Mouse (Mus musculus) stomach, embryonic 14.5 days (tissue): ENCODE measurements at regions not wholly inside any gene's neighbourhood (a gene's known extent, or its start where the extent isn't known, plus 50 kb on each side); places are given as distances from the start of the nearest gene placed in this dataset.

Experiments used
- ATAC-seq: fragments of 200-750 bp; cut with Nextera tagmentation; 2 replicates; pipeline ENCODE4 v1.8.0; 2017; ENCODE audit warnings: low read depth, moderate TSS enrichment; ENCODE audit not compliant: insufficient number of reproducible peaks, insufficient read depth, low FRiP score
- H3K27ac ChIP-seq: fragments of 300-500 bp; sonication (generic); 2 replicates; pipeline ENCODE4 v1.5.1; 2014; ENCODE audit warnings: mild to moderate bottlenecking, low read length, moderate library complexity, mixed read lengths
- H3K27me3 ChIP-seq: fragments of 300-500 bp; sonication (generic); 2 replicates; pipeline ENCODE4 v1.6.1; 2014; ENCODE audit warnings: low read length, control low read depth, mixed read lengths; ENCODE audit not compliant: control insufficient read depth, insufficient read depth
- H3K36me3 ChIP-seq: fragments of 300-500 bp; sonication (generic); 2 replicates; pipeline ENCODE4 v1.6.1; 2014; ENCODE audit warnings: mild to moderate bottlenecking, control low read depth, low read length, moderate library complexity, mixed read lengths; ENCODE audit not compliant: control insufficient read depth, insufficient read depth
- H3K4me1 ChIP-seq: fragments of 300-500 bp; sonication (generic); 2 replicates; pipeline ENCODE4 v1.6.1; 2014; ENCODE audit warnings: low read length, control low read depth, mixed read lengths; ENCODE audit not compliant: control insufficient read depth, insufficient read depth
- H3K4me2 ChIP-seq: fragments of 300-500 bp; sonication (generic); replicated peaks from 2 replicates; pipeline ENCODE4 v1.6.1; 2014; ENCODE audit warnings: low read depth, low read length, control low read depth
- H3K4me3 ChIP-seq: fragments of 300-500 bp; sonication (generic); 2 replicates; pipeline ENCODE4 v1.5.1; 2014; ENCODE audit warnings: low read depth, low read length, control low read depth
- H3K9ac ChIP-seq: fragments of 300-500 bp; sonication (generic); replicated peaks from 2 replicates; pipeline ENCODE4 v1.6.1; 2014; ENCODE audit warnings: low read depth, mild to moderate bottlenecking, control low read depth, low read length, moderate library complexity, mixed read lengths
- H3K9me3 ChIP-seq: fragments of 300-500 bp; sonication (generic); 2 replicates; pipeline ENCODE4 v1.6.1; 2016; ENCODE audit warnings: low read depth, low read length, control low read depth; ENCODE audit not compliant: control insufficient read depth
- WGBS: fragments of 180-500 bp; shearing (Covaris S2); extraction: QIAGEN DNeasy Blood & Tissue Kit; methylation state at CpG from one replicate; pipeline ENCODE4 v1.1.7; 2014; 5-methylcytosine and 5-hydroxymethylcytosine counted together

DNA sequence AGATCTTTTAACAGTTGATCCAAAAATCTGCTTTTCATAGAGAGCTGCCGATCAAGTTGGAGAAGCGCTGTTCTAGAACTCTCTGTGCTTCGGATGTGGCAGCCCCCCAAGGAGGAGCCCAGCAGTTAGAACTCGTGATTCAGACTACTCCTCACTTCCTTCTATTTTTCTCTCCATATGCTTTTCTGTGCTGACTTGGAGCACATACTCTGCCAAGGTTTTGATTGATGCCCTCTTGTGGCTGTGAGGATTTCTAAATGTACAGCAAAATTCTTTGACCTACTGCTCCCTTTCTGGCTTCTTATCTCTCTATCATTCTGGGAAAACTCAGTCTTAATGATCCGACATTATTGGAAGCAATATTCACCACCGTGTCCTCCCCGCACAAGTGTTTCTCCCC lies 446.7 kb downstream of the Klf5 start:
- ATAC-seq = no peak
- no peak overlapping the region for H3K9ac ChIP-seq
- no peak overlapping the region for H3K27ac ChIP-seq

GRCm38 (mm10) chr14:99748166-99748565 lies 449.7 kb downstream of the Klf5 start:
- 80% methylated on average over 17 of the region's 17 CpGs for WGBS
- Histone ChIP-seq H3K27me3 (no peaks in the 10 kb centered on the region), H3K9ac (no peak overlapping the region), H3K4me1 (no peaks in the 10 kb centered on the region), H3K27ac (no peak overlapping the region), H3K4me3 (no peak overlapping the region), H3K9me3 (no peaks in the 10 kb centered on the region), H3K4me2 (no peak overlapping the region), H3K36me3 (no peaks in the 10 kb centered on the region)
- ATAC-seq = no peak

More for the DNA sequence above, 446.7 kb downstream of the Klf5 start:
- no peaks in the 10 kb centered on the region for H3K27me3 ChIP-seq
- no peaks in the 10 kb centered on the region for H3K4me1 ChIP-seq
- 62% methylated on average over 7 of the region's 7 CpGs for WGBS
- no peaks in the 10 kb centered on the region for H3K36me3 ChIP-seq
- H3K4me2 ChIP-seq = no peak overlapping the region
- H3K9me3 ChIP-seq = no peaks in the 10 kb centered on the region
- H3K4me3 ChIP-seq = no peak overlapping the region

- H3K4me1 ChIP-seq = no peaks in the 10 kb centered on the region
- H3K27me3 ChIP-seq = no peaks in the 10 kb centered on the region
- H3K4me3 ChIP-seq = no peak overlapping the region
- H3K9ac ChIP-seq = no peak overlapping the region
- no peak overlapping the region for H3K4me2 ChIP-seq
- H3K36me3 ChIP-seq = no peaks in the 10 kb centered on the region
- 72% methylated on average over 12 of the region's 12 CpGs for WGBS
- no peak for ATAC-seq
- H3K27ac ChIP-seq = no peak overlapping the region
- no peaks in the 10 kb centered on the region for H3K9me3 ChIP-seq
Observed at GRCm38 (mm10) chr14:99749308-99750305, 451.1 kb downstream of the Klf5 start.

GRCm38 (mm10) chr14:99758045-99758444 lies 459.6 kb downstream of the Klf5 start:
- no peak overlapping the region for H3K4me2 ChIP-seq
- no peaks in the 10 kb centered on the region for H3K9me3 ChIP-seq
- H3K27me3 ChIP-seq = no peaks in the 10 kb centered on the region
- H3K4me3 ChIP-seq = no peak overlapping the region
- ATAC-seq = no peak
- H3K36me3 ChIP-seq = no peaks in the 10 kb centered on the region
- no peak overlapping the region for H3K27ac ChIP-seq
- 44% methylated on average over 5 of the region's 5 CpGs for WGBS
- H3K4me1 ChIP-seq = peaks cover 3% of the 10 kb centered on the region; the same call in 1 of the 2 replicates
- H3K9ac ChIP-seq = no peak overlapping the region

- Histone ChIP-seq H3K4me2 (no peak overlapping the region), H3K9ac (no peak overlapping the region), H3K36me3 (no peaks in the 10 kb centered on the region), H3K27me3 (no peaks in the 10 kb centered on the region), H3K4me3 (no peak overlapping the region), H3K9me3 (no peaks in the 10 kb centered on the region), H3K27ac (no peak overlapping the region), H3K4me1 (no peaks in the 10 kb centered on the region)
- no peak for ATAC-seq
- 59% methylated on average over 3 of the region's 3 CpGs for WGBS
Observed at GRCm38 (mm10) chr14:99763336-99763735, 464.8 kb downstream of the Klf5 start.

DNA sequence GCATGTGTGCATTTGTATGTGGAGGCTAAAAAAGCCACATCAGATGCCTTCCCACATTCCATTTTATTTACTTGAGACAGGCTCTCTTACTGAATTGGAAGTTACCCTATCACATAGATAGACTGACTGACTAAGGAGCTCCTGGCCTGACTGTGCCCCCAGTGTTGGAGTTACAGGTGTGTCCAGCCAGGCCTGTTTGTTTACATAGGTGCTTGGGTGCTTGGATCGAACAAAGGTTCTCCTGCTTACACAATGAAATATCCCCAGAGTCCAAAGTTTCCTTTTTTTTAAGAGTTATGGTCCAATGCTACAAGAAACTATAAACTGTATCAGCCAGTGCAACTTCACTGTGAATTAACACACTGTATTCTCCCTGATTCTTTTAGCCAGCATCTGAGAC lies 472.5 kb downstream of the Klf5 start:
- H3K4me1 ChIP-seq = 0 out of 2 replicates have a peak, but pooled peaks cover 5% of the 10 kb centered on the region
- no peak overlapping the region for H3K9ac ChIP-seq
- no peak overlapping the region for H3K4me3 ChIP-seq
- no peaks in the 10 kb centered on the region for H3K36me3 ChIP-seq
- H3K9me3 ChIP-seq = no peaks in the 10 kb centered on the region
- 0 out of 2 replicates have a peak, but pooled peaks have one; percentile 38 for ATAC-seq
- H3K27ac ChIP-seq = no peak overlapping the region
- H3K27me3 ChIP-seq = no peaks in the 10 kb centered on the region
- 52% methylated on average over 1 of the region's 1 CpGs for WGBS
- H3K4me2 ChIP-seq = no peak overlapping the region

GRCm38 (mm10) chr14:99772774-99773423 lies 474.4 kb downstream of the Klf5 start:
- H3K27ac ChIP-seq = no peak overlapping the region; the same call in 1 of the 2 replicates
- no peaks in the 10 kb centered on the region for H3K36me3 ChIP-seq
- peak; percentile 42; the same call in 1 of the 2 replicates for ATAC-seq
- H3K4me1 ChIP-seq = 0 out of 2 replicates have a peak, but pooled peaks cover 5% of the 10 kb centered on the region
- peak overlapping the region; percentile 21; the same call in 1 of the 2 replicates for H3K4me3 ChIP-seq
- H3K9ac ChIP-seq = no peak overlapping the region; the same call in 1 of the 2 replicates
- H3K4me2 ChIP-seq = peak overlapping the region; percentile 37
- no peaks in the 10 kb centered on the region for H3K27me3 ChIP-seq
- whole genome bisulfite sequencing = 28% methylated on average over 19 of the region's 19 CpGs
- no peaks in the 10 kb centered on the region for H3K9me3 ChIP-seq

DNA sequence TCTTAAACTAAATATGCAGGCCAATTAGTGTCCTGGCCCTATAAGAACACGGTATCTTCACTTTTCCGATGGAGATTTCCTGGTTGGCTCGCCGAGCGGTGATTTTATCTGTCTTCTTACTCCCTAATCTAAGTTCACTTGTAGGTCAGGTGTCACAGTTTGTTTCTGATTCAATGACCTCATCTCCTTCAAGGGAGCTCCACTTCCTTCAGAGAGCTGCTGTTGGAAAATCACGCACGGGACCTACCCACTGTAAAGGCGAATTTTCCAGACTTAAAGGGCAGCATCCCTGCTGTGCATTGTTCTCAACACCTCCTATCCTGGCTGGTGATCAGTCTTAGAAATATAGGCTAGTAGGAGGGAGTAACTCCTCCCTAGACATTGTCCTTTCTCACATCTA lies 480.0 kb downstream of the Klf5 start:
- Histone ChIP-seq H3K36me3 (no peaks in the 10 kb centered on the region), H3K4me1 (no peaks in the 10 kb centered on the region), H3K9me3 (no peaks in the 10 kb centered on the region), H3K9ac (no peak overlapping the region), H3K4me3 (no peak overlapping the region), H3K27me3 (no peaks in the 10 kb centered on the region), H3K4me2 (no peak overlapping the region), H3K27ac (no peak overlapping the region)
- 33% methylated on average over 8 of the region's 8 CpGs for whole genome bisulfite sequencing
- ATAC-seq = no peak; the same call in 1 of the 2 replicates
